Comparison of ENCODE assay signal across 29 mouse cellular contexts in the genomic region with DNA sequence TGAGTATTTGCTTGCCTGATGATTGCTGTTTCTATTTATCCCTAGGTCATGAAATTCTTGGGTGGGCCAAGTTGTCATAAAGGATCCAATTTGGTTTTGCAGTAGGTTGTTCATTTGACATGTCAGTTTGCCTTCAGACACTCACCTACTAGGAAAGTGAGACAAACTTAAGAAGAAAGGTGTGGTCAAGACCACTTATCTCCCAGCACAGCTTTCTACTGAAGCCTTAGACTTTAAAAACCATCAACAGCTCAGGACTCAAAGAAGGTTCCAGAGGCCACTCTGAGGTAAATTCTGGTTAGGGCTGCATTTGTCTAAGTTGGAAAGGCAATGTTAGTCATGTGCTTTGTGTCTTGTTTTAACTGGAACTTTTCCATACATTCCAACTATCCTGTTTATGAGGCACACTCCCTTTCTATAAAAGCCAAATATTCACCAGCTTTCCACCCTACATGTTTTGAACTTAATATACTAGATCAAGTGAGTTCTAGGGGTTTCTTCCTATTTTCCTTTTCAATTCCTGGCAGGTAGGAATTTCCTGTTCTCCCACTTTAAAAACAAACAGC. TPM values are rescaled to one million over a fixed set of nuclear protein-coding genes. Genes with fewer than 3 reads are reported as not detected.
DNase-seq lines count a peak whose midpoint lies in the region; ATAC-seq and TF ChIP-seq lines count a peak whose summit lies in the region.
"Had no signal": no experiment of that assay in that cellular context is flagged by ENCODE, and none has a peak within 500 bp of the region (broad histone marks: within the 10 kb centered on the region; RNA-seq: fewer than 3 reads in every experiment).

No protein-coding gene starts in this region.

- no peak overlapping the region for H3K4me2 ChIP-seq in kidney, embryonic 15.5 days
- H3K4me2 ChIP-seq in liver, embryonic 12.5 days, result no peak overlapping the region
- H3K4me2 ChIP-seq in liver, postnatal 0 days (ENCODE audit: low read depth, low read length), result no peak overlapping the region
- H3K4me2 ChIP-seq in myocyte (ENCODE audit: low read depth), result no peak overlapping the region
- H3K4me2 ChIP-seq: embryonic facial prominence, embryonic 13.5 days; hindbrain, embryonic 15.5 days; limb, embryonic 15.5 days; midbrain, embryonic 15.5 days; stomach, embryonic 15.5 days had no signal

- no peaks in the 10 kb centered on the region for H3K27me3 ChIP-seq in kidney, embryonic 15.5 days
- H3K27me3 ChIP-seq in liver, embryonic 12.5 days (replicated peaks), result no peaks in the 10 kb centered on the region
- H3K27me3 ChIP-seq in liver, postnatal 0 days (ENCODE audit: insufficient read depth, low read length), result no peaks in the 10 kb centered on the region
- no peaks in the 10 kb centered on the region for H3K27me3 ChIP-seq in myocyte (ENCODE audit: control insufficient read depth, insufficient read depth, insufficient read length)
- H3K27me3 ChIP-seq: embryonic facial prominence, embryonic 13.5 days; hindbrain, embryonic 15.5 days; limb, embryonic 15.5 days; midbrain, embryonic 15.5 days; stomach, embryonic 15.5 days had no signal

- no peak overlapping the region for H3K4me3 ChIP-seq in kidney, embryonic 15.5 days (replicated peaks)
- H3K4me3 ChIP-seq in liver, embryonic 12.5 days, result no peak overlapping the region
- H3K4me3 ChIP-seq in liver, postnatal 0 days (ENCODE audit: low read depth, low read length), result no peak overlapping the region
- H3K4me3 ChIP-seq in embryonic fibroblast, embryonic 13.5 days (ENCODE audit: insufficient read depth, low read length), result no peak overlapping the region
- H3K4me3 ChIP-seq in myocyte, result no peak overlapping the region
- H3K4me3 ChIP-seq: embryonic facial prominence, embryonic 13.5 days; erythroblast, embryonic 14.5 days; hindbrain, embryonic 10.5 days; hindbrain, embryonic 15.5 days; limb, embryonic 15.5 days; midbrain, embryonic 15.5 days; stomach, embryonic 15.5 days had no signal

- no peaks in the 10 kb centered on the region for H3K36me3 ChIP-seq in kidney, embryonic 15.5 days
- no peaks in the 10 kb centered on the region for H3K36me3 ChIP-seq in liver, embryonic 12.5 days
- no peaks in the 10 kb centered on the region for H3K36me3 ChIP-seq in liver, postnatal 0 days (replicated peaks; ENCODE audit: insufficient read depth, low read length)
- H3K36me3 ChIP-seq in myocyte (ENCODE audit: control insufficient read depth, insufficient read depth), result no peaks in the 10 kb centered on the region
- H3K36me3 ChIP-seq: embryonic facial prominence, embryonic 13.5 days; hindbrain, embryonic 15.5 days; limb, embryonic 15.5 days; midbrain, embryonic 15.5 days; stomach, embryonic 15.5 days had no signal

- ATAC-seq in kidney, embryonic 15.5 days (replicated peaks; ENCODE audit: low FRiP score), result 0 out of 2 replicates have a peak, but pooled peaks have one; percentile 22
- ATAC-seq in liver, embryonic 12.5 days, result peak; percentile 73
- no peak for ATAC-seq in liver, postnatal 0 days
- ATAC-seq: activated CD4-positive, CD25-positive, alpha-beta regulatory T cell, adult 4 months; CD4-positive, CD25-positive, alpha-beta regulatory T cell, adult 4 months; forebrain, embryonic 16.5 days; midbrain, embryonic 15.5 days had no signal

- no peaks in the 10 kb centered on the region for H3K79me2 ChIP-seq in myocyte (ENCODE audit: control insufficient read depth, insufficient read depth)

- H3K9ac ChIP-seq in kidney, embryonic 15.5 days, result no peak overlapping the region
- no peak overlapping the region for H3K9ac ChIP-seq in liver, embryonic 12.5 days
- H3K9ac ChIP-seq in liver, postnatal 0 days (replicated peaks), result no peak overlapping the region
- H3K9ac ChIP-seq: embryonic facial prominence, embryonic 13.5 days; hindbrain, embryonic 15.5 days; limb, embryonic 15.5 days; midbrain, embryonic 15.5 days; stomach, embryonic 15.5 days had no signal

- no peak for TF ChIP-seq POLR2A in embryonic fibroblast, embryonic 13.5 days (IDR thresholded peaks at IDR 0.05; ENCODE audit: low read depth, low read length)
- TF ChIP-seq POLR2A in myocyte (IDR thresholded peaks at IDR 0.05; ENCODE audit: insufficient read length, low read depth), result no peak

- no peak for TF ChIP-seq CTCF in liver, postnatal 0 days (IDR thresholded peaks at IDR 0.05; ENCODE audit: low read depth)
- TF ChIP-seq CTCF in embryonic fibroblast, embryonic 13.5 days (IDR thresholded peaks at IDR 0.05; ENCODE audit: borderline replicate concordance, insufficient read depth, low read length), result no peak

- 0 out of 2 replicates have a peak overlapping the region, but pooled peaks have one; percentile 18 for H3K27ac ChIP-seq in kidney, embryonic 15.5 days
- no peak overlapping the region for H3K27ac ChIP-seq in liver, embryonic 12.5 days
- no peak overlapping the region for H3K27ac ChIP-seq in liver, postnatal 0 days (ENCODE audit: low read depth)
- H3K27ac ChIP-seq in embryonic fibroblast, embryonic 13.5 days (ENCODE audit: insufficient read depth, low read length), result peak overlapping the region; percentile 61; the same call in 1 of the 2 replicates
- H3K27ac ChIP-seq: embryonic facial prominence, embryonic 13.5 days; hindbrain, embryonic 10.5 days; hindbrain, embryonic 15.5 days; limb, embryonic 15.5 days; macrophage; midbrain, embryonic 15.5 days; stomach, embryonic 15.5 days had no signal

- H3K4me1 ChIP-seq in kidney, embryonic 15.5 days, result no peaks in the 10 kb centered on the region
- H3K4me1 ChIP-seq in liver, embryonic 12.5 days, result no peaks in the 10 kb centered on the region
- no peaks in the 10 kb centered on the region for H3K4me1 ChIP-seq in liver, postnatal 0 days (ENCODE audit: insufficient read depth)
- peaks cover 5% of the 10 kb centered on the region; the same call in 1 of the 2 replicates for H3K4me1 ChIP-seq in embryonic fibroblast, embryonic 13.5 days (ENCODE audit: control insufficient read depth, insufficient read depth, low read length)
- H3K4me1 ChIP-seq: embryonic facial prominence, embryonic 13.5 days; hindbrain, embryonic 10.5 days; hindbrain, embryonic 15.5 days; midbrain, embryonic 15.5 days; stomach, embryonic 15.5 days had no signal

- DNase-seq in kidney, adult 11 months, result no peak
- DNase-seq in liver, postnatal 0 days, result no peak
- DNase-seq in urinary bladder, postnatal 10 days (ENCODE audit: low spot score), result no peak
- DNase-seq in gastrocnemius, postnatal 25 days, result no peak
- DNase-seq: adrenal gland, adult 8-10 months; cerebellum, adult 11 months; cerebellum, adult 9-10 months; embryo, embryonic 11 days; heart, postnatal 14 days; layer of hippocampus, adult 9-11 months; lung, adult 2 months; lung, postnatal 10 days; right cerebral cortex, postnatal 25 days had no signal

- no peak for TF ChIP-seq EP300 in liver, postnatal 0 days (IDR thresholded peaks at IDR 0.05; ENCODE audit: low read depth)

- no peaks in the 10 kb centered on the region for H3K9me3 ChIP-seq in kidney, embryonic 15.5 days (replicated peaks)
- H3K9me3 ChIP-seq in liver, embryonic 12.5 days (replicated peaks), result no peaks in the 10 kb centered on the region
- H3K9me3 ChIP-seq in liver, postnatal 0 days (ENCODE audit: low read length), result no peaks in the 10 kb centered on the region
- H3K9me3 ChIP-seq: embryonic facial prominence, embryonic 13.5 days; hindbrain, embryonic 10.5 days; hindbrain, embryonic 15.5 days; limb, embryonic 15.5 days; midbrain, embryonic 15.5 days; stomach, embryonic 15.5 days had no signal

- H3ac ChIP-seq in myocyte (ENCODE audit: control insufficient read depth, insufficient read length), result no peak overlapping the region

TF ChIP-seq in myocyte, 11 proteins besides CTCF, POLR2A, EP300 and RAD21:
- TF ChIP-seq USF1 (IDR thresholded peaks at IDR 0.05; ENCODE audit: low read depth), result peak; percentile 56
- TF ChIP-seq CEBPB (IDR thresholded peaks at IDR 0.05; ENCODE audit: insufficient read depth, poor library complexity, severe bottlenecking), result no peak

RNA-seq across cellular contexts. Expression of a gene that starts 20.8 kb away (rescaled TPM):
- 3.1 and 3.2 TPM in 2 replicates for polyA plus RNA-seq in kidney, embryonic 15.5 days (2015; fragmentation: Nextera tagmentation; extraction: Ambion mirVana)
- 0.32 and 0.45 TPM in 2 replicates for polyA plus RNA-seq in liver, embryonic 12.5 days (2016; fragmentation: Nextera tagmentation; extraction: Ambion mirVana)
- polyA plus RNA-seq in liver, postnatal 0 days (2015; fragmentation: Nextera tagmentation; extraction: Ambion mirVana), result 0.13 and 0.19 TPM in 2 replicates
- 3.7 and 4.8 TPM in 2 replicates for polyA plus RNA-seq in embryonic fibroblast, embryonic 13.5 days (2011; ENCODE audit: insufficient read length, low read depth, missing spikeins)
- 0.66 TPM for polyA plus RNA-seq in myocyte (2012; fragmentation: generic; extraction: Trizol)
- under 1 TPM; 0.75 to 0.90 TPM for total RNA-seq in gastrocnemius, postnatal 25 days (2021)
- total RNA-seq: neutrophil, adult 5-6 weeks had no signal
- polyA plus RNA-seq: erythroblast, embryonic 14.5 days had no signal

Comparison
In these comparisons a context has a peak if more than half of its experiments do, and no peak if none do; other contexts are left out.
1. H3K27ac ChIP-seq: peak in kidney, embryonic 15.5 days (single experiment) and embryonic fibroblast, embryonic 13.5 days (single experiment); none in liver, embryonic 12.5 days (single experiment) and liver, postnatal 0 days (single experiment).